Mouse (Mus musculus) forebrain, embryonic 15.5 days (tissue): ENCODE data around the gene Strbp. TPM values are rescaled to one million over a fixed set of nuclear protein-coding genes. Genes with fewer than 3 reads are reported as not detected.

Source experiments
- ATAC-seq: fragments of 200-750 bp; cut with Nextera tagmentation; replicated peaks from 2 replicates; pipeline ENCODE4 v1.8.0; 2017; ENCODE audit warnings: mild to moderate bottlenecking, moderate TSS enrichment, moderate library complexity
- H3K27ac ChIP-seq: fragments of 300-500 bp; sonication (generic); replicated peaks from 2 replicates; pipeline ENCODE4 v1.5.1; 2015; ENCODE audit warnings: mild to moderate bottlenecking, inconsistent platforms
- H3K27me3 ChIP-seq: fragments of 300-500 bp; sonication (generic); 2 replicates; pipeline ENCODE4 v1.6.1; 2015; ENCODE audit warnings: inconsistent platforms
- H3K36me3 ChIP-seq: fragments of 300-500 bp; sonication (generic); 2 replicates; pipeline ENCODE4 v1.6.1; 2015; ENCODE audit warnings: mild to moderate bottlenecking, inconsistent platforms
- H3K4me1 ChIP-seq: fragments of 300-500 bp; sonication (generic); 2 replicates; pipeline ENCODE4 v1.6.1; 2015; ENCODE audit warnings: inconsistent platforms
- H3K4me2 ChIP-seq: fragments of 300-500 bp; sonication (generic); replicated peaks from 2 replicates; pipeline ENCODE4 v1.6.1; 2015; ENCODE audit warnings: mild to moderate bottlenecking, inconsistent platforms
- H3K4me3 ChIP-seq: fragments of 300-500 bp; sonication (generic); 2 replicates; pipeline ENCODE4 v1.5.1; 2015; ENCODE audit warnings: mild to moderate bottlenecking, inconsistent platforms
- H3K9ac ChIP-seq: fragments of 300-500 bp; sonication (generic); replicated peaks from 2 replicates; pipeline ENCODE4 v1.6.1; 2015; ENCODE audit warnings: mild to moderate bottlenecking, inconsistent platforms
- H3K9me3 ChIP-seq: fragments of 300-500 bp; sonication (generic); 2 replicates; pipeline ENCODE4 v1.6.1; 2016; ENCODE audit warnings: inconsistent platforms
- WGBS: fragments of 180-500 bp; shearing (Covaris S2); methylation state at CpG from one replicate; pipeline ENCODE4 v1.1.7; 2015; ENCODE audit warnings: mixed read lengths; 5-methylcytosine and 5-hydroxymethylcytosine counted together
- polyA plus RNA-seq: library from polyadenylated mRNA; unstranded; fragments of >200 nt; fragmentation: Nextera tagmentation; extraction: Ambion mirVana; gene quantifications from 2 replicates; pipeline ENCODE4 v1.2.1, GENCODE M21; 2015

The Strbp gene
- polyA plus RNA-seq, 1 experiment from 2014 or later = 110 TPM

- ATAC-seq = no peak
- 100% methylated on average over 1 of the region's 1 CpGs for WGBS
- H3K4me2 ChIP-seq = no peak overlapping the region
- H3K9me3 ChIP-seq = no peaks in the 10 kb centered on the region
- no peak overlapping the region for H3K9ac ChIP-seq
- no peaks in the 10 kb centered on the region for H3K36me3 ChIP-seq
- H3K27ac ChIP-seq = no peak overlapping the region
- no peak overlapping the region for H3K4me3 ChIP-seq
- no peaks in the 10 kb centered on the region for H3K27me3 ChIP-seq
- H3K4me1 ChIP-seq = peaks cover 8% of the 10 kb centered on the region; the same call in 1 of the 2 replicates
Measured at GRCm38 (mm10) chr2:37687031-37687430, 16.6 kb downstream of the Strbp start.

- no peak overlapping the region for H3K9ac ChIP-seq
- ATAC-seq = no peak
- no peaks in the 10 kb centered on the region for H3K36me3 ChIP-seq
- H3K4me3 ChIP-seq = no peak overlapping the region
- no peak overlapping the region for H3K27ac ChIP-seq
- H3K4me1 ChIP-seq = peaks cover 5% of the 10 kb centered on the region; the same call in 1 of the 2 replicates
- H3K9me3 ChIP-seq = no peaks in the 10 kb centered on the region
- no peak overlapping the region for H3K4me2 ChIP-seq
- H3K27me3 ChIP-seq = no peaks in the 10 kb centered on the region
- 83% methylated on average over 1 of the region's 1 CpGs for WGBS
Measured at GRCm38 (mm10) chr2:37684864-37685263, 18.8 kb downstream of the Strbp start.

GRCm38 (mm10) chr2:37682197-37682811 lies 21.4 kb downstream of the Strbp start:
- 96% methylated on average over 7 of the region's 7 CpGs for WGBS
- ATAC-seq = no peak
- no peaks in the 10 kb centered on the region for H3K9me3 ChIP-seq

GRCm38 (mm10) chr2:37651086-37651485 lies 52.6 kb downstream of the Strbp start:
- no peak for ATAC-seq
- Histone ChIP-seq H3K4me3 (no peak overlapping the region), H3K9ac (no peak overlapping the region), H3K4me2 (no peak overlapping the region), H3K4me1 (no peaks in the 10 kb centered on the region), H3K27ac (no peak overlapping the region), H3K27me3 (no peaks in the 10 kb centered on the region), H3K9me3 (no peaks in the 10 kb centered on the region), H3K36me3 (no peaks in the 10 kb centered on the region)
- 83% methylated on average over 1 of the region's 1 CpGs for WGBS

More at GRCm38 (mm10) chr2:37682197-37682811, 21.4 kb downstream of the Strbp start:
- H3K36me3 ChIP-seq = no peaks in the 10 kb centered on the region
- H3K4me2 ChIP-seq = no peak overlapping the region
- H3K27ac ChIP-seq = no peak overlapping the region
- no peaks in the 10 kb centered on the region for H3K27me3 ChIP-seq
- peaks cover 5% of the 10 kb centered on the region; the same call in 1 of the 2 replicates for H3K4me1 ChIP-seq
- no peak overlapping the region for H3K9ac ChIP-seq
- H3K4me3 ChIP-seq = no peak overlapping the region

GRCm38 (mm10) chr2:37649590-37649989 lies 54.1 kb downstream of the Strbp start:
- no peak for ATAC-seq

GRCm38 (mm10) chr2:37648966-37649365 lies 54.7 kb downstream of the Strbp start:
- no peaks in the 10 kb centered on the region for H3K27me3 ChIP-seq
- H3K9ac ChIP-seq = no peak overlapping the region
- no peak overlapping the region for H3K4me2 ChIP-seq
- 100% methylated on average over 1 of the region's 1 CpGs for WGBS
- no peak for ATAC-seq
- no peaks in the 10 kb centered on the region for H3K36me3 ChIP-seq
- no peaks in the 10 kb centered on the region for H3K4me1 ChIP-seq
- no peak overlapping the region for H3K27ac ChIP-seq
- no peaks in the 10 kb centered on the region for H3K9me3 ChIP-seq
- H3K4me3 ChIP-seq = no peak overlapping the region

More at GRCm38 (mm10) chr2:37649590-37649989, 54.1 kb downstream of the Strbp start:
- no peak overlapping the region for H3K4me3 ChIP-seq
- WGBS = 89% methylated on average over 2 of the region's 2 CpGs
- no peak overlapping the region for H3K9ac ChIP-seq
- no peaks in the 10 kb centered on the region for H3K27me3 ChIP-seq
- no peak overlapping the region for H3K27ac ChIP-seq
- H3K4me2 ChIP-seq = no peak overlapping the region
- no peaks in the 10 kb centered on the region for H3K36me3 ChIP-seq
- no peaks in the 10 kb centered on the region for H3K9me3 ChIP-seq
- H3K4me1 ChIP-seq = no peaks in the 10 kb centered on the region

- ATAC-seq = no peak
- WGBS = 86% methylated on average over 2 of the region's 2 CpGs
Measured at GRCm38 (mm10) chr2:37623343-37623742, 80.3 kb downstream of the Strbp start.

GRCm38 (mm10) chr2:37587919-37588318 lies 115.7 kb downstream of the Strbp start:
- no peak overlapping the region for H3K4me3 ChIP-seq
- peaks cover 19% of the 10 kb centered on the region for H3K36me3 ChIP-seq
- no peaks in the 10 kb centered on the region for H3K9me3 ChIP-seq
- H3K9ac ChIP-seq = no peak overlapping the region
- no peak overlapping the region for H3K4me2 ChIP-seq
- ATAC-seq = no peak
- H3K27me3 ChIP-seq = no peaks in the 10 kb centered on the region
- no peaks in the 10 kb centered on the region for H3K4me1 ChIP-seq
- H3K27ac ChIP-seq = no peak overlapping the region

More at GRCm38 (mm10) chr2:37623343-37623742, 80.3 kb downstream of the Strbp start:
- Histone ChIP-seq H3K9me3 (no peaks in the 10 kb centered on the region), H3K9ac (no peak overlapping the region), H3K36me3 (peaks cover 5% of the 10 kb centered on the region), H3K4me2 (no peak overlapping the region), H3K27me3 (no peaks in the 10 kb centered on the region), H3K4me1 (no peaks in the 10 kb centered on the region), H3K4me3 (no peak overlapping the region), H3K27ac (no peak overlapping the region)

GRCm38 (mm10) chr2:37578185-37578584 lies 125.5 kb downstream of the Strbp start:
- Histone ChIP-seq H3K4me1 (no peaks in the 10 kb centered on the region), H3K36me3 (peaks cover 10% of the 10 kb centered on the region), H3K27ac (no peak overlapping the region), H3K9me3 (no peaks in the 10 kb centered on the region), H3K4me3 (no peak overlapping the region), H3K9ac (no peak overlapping the region), H3K4me2 (no peak overlapping the region), H3K27me3 (no peaks in the 10 kb centered on the region)
- no peak for ATAC-seq
- WGBS = 92% methylated on average over 2 of the region's 2 CpGs

GRCm38 (mm10) chr2:37576661-37577060 lies 127.0 kb downstream of the Strbp start:
- H3K9me3 ChIP-seq = no peaks in the 10 kb centered on the region
- no peak for ATAC-seq
- H3K4me3 ChIP-seq = no peak overlapping the region
- H3K9ac ChIP-seq = no peak overlapping the region
- no peaks in the 10 kb centered on the region for H3K27me3 ChIP-seq
- no peak overlapping the region for H3K27ac ChIP-seq
- H3K36me3 ChIP-seq = peaks cover 10% of the 10 kb centered on the region
- H3K4me2 ChIP-seq = no peak overlapping the region
- H3K4me1 ChIP-seq = no peaks in the 10 kb centered on the region
- 89% methylated on average over 1 of the region's 1 CpGs for WGBS

- Histone ChIP-seq H3K4me2 (no peak overlapping the region), H3K27ac (no peak overlapping the region), H3K9ac (no peak overlapping the region), H3K27me3 (no peaks in the 10 kb centered on the region), H3K4me3 (no peak overlapping the region), H3K4me1 (no peaks in the 10 kb centered on the region), H3K36me3 (peaks cover 8% of the 10 kb centered on the region), H3K9me3 (no peaks in the 10 kb centered on the region)
- WGBS = 90% methylated on average over 2 of the region's 2 CpGs
- ATAC-seq = no peak
Measured at GRCm38 (mm10) chr2:37572141-37572540, 131.5 kb downstream of the Strbp start.

- Histone ChIP-seq H3K9ac (no peak overlapping the region), H3K9me3 (no peaks in the 10 kb centered on the region), H3K27me3 (no peaks in the 10 kb centered on the region), H3K4me1 (no peaks in the 10 kb centered on the region), H3K27ac (no peak overlapping the region), H3K36me3 (peaks cover 18% of the 10 kb centered on the region), H3K4me2 (no peak overlapping the region), H3K4me3 (no peak overlapping the region)
- WGBS = 84% methylated on average over 2 of the region's 2 CpGs
- ATAC-seq = no peak
Measured at GRCm38 (mm10) chr2:37570703-37571102, 133.0 kb downstream of the Strbp start.

- H3K4me3 ChIP-seq = no peak overlapping the region
- H3K27me3 ChIP-seq = no peaks in the 10 kb centered on the region
- no peak overlapping the region for H3K4me2 ChIP-seq
- no peak overlapping the region for H3K9ac ChIP-seq
- H3K27ac ChIP-seq = 0 out of 2 replicates have a peak overlapping the region, but pooled peaks have one; percentile 15
- H3K9me3 ChIP-seq = no peaks in the 10 kb centered on the region
- no peaks in the 10 kb centered on the region for H3K4me1 ChIP-seq
- H3K36me3 ChIP-seq = peaks cover 26% of the 10 kb centered on the region
- WGBS = 45% methylated on average over 5 of the region's 5 CpGs
- no peak for ATAC-seq
Measured at GRCm38 (mm10) chr2:37569888-37570287, 133.8 kb downstream of the Strbp start.
